Mouse (Mus musculus) adrenal gland (tissue): ENCODE measurements around the gene Olfr1106.

Experiments used
- intact Hi-C: fragments of 180-260 bp; cut with DNase I; formaldehyde crosslinking; loops from one replicate; pipeline ENCODE4 v1.15.1; 2025
- long read RNA-seq, 2 experiments: library from polyadenylated mRNA; unstranded; transcript quantifications; one replicate each; pipeline ENCODE4 v2.0.0; 2020; ENCODE audit warnings: borderline replicate concordance in 1 of 2; ENCODE audit not compliant: insufficient replicate concordance in 1 of 2

The Olfr1106 gene
- long read RNA-seq, experiment 1 = 0 reads
- long read RNA-seq, experiment 2 = 0 reads

DNA sequence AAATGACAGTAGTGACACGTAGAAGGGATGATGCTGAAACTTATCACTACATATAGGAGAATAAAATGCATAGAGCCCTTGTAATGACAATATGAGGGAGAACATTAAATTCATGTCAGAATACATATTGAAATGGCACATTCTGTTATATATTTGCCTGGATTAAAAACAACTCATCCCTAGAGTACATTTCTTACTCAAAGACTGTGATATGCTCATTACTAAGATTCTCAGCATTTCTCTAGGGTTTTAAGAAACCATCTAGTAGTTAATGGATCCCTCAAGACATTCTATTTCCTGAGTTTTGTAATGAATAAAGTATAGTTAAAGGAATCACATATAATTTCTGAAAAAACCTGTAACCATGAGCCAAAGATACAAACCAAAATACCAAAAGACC lies at the start of gene Olfr1106:
Olfr1106 (minus strand) TSS at position 101 of the 400 bp plus-strand sequence.
- intact Hi-C loops = no loop called here

- intact Hi-C loops = no loop called here
These were observed 43.8 kb upstream of the Olfr1106 start, which contains the start of gene Olfr1109 for GRCm38 (mm10) chr2:87095908-87096307. Olfr1109 (minus strand) TSS chr2:87096008.

DNA sequence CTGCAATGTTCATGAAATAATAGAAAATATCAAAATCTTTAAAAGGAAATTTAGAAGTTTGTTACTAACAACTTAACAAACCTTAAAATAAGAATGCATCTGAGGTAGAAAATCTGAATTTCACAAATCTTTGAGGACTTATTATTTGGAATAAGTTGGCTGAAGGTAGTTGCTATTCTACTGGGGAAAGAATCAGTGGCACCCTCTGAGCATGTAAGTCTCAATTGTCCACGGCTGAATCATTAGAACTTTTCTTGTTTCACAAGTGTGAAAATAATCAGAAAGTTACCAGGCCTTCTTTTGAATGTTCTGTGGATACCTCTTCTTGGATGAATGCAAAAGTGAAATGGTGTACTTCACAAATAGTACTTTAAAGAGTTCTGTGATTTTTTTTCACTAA lies 23.6 kb upstream of the Olfr1106 start, which contains the start of gene Olfr1107:
Olfr1107 (minus strand) TSS at position 101 of the 400 bp plus-strand sequence.
- intact Hi-C loops = no loop called here

DNA sequence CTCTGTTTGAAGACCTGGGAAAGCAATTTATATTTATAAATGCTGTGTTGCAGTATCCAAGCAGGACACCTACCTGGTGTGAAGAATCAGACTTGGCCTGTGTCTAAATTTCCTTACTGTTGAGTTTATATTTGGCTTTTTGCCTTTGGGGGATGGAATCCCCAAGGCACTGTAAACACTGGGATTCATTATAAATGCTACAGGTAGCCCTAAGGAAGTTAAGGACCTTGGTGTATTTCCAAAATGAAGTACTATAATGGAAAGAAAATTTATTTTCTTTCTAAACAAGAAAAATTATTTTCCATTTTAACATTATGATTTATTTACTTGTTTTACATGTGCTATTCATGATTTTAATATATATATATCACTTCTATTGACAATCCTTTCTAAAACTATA lies 15.6 kb downstream of the Olfr1106 start, which contains the start of gene Olfr1105:
Olfr1105 (minus strand) TSS at position 101 of the 400 bp plus-strand sequence.
- intact Hi-C loops = no loop called here

GRCm38 (mm10) chr2:87026980-87027379 lies 25.1 kb downstream of the Olfr1106 start, which contains the start of gene Olfr1104:
Olfr1104 (minus strand) TSS chr2:87027080.
- intact Hi-C loops = no loop called here

- intact Hi-C loops = no loop called here
These were observed 54.0 kb downstream of the Olfr1106 start, which contains the start of gene Olfr1102 for GRCm38 (mm10) chr2:86998098-86998497. Olfr1102 (plus strand) TSS chr2:86998398.
